In the genomic region with DNA sequence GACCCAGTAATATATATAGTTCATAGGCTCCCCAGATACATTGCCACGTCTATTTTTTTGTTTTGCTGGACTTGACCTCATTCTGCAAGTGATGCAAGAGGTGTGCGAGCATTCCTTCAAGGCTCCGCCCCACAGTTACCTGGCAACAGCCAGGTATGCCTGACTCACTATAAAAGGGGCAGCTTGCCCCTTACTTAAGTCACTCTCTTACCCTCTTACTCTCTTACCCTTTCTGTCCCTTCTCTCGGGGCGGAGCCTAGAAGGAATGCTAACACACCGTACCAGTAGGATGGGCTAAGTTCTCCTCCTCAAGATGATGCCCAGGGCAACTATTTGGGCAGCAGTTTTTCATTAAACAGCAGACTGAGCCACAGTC, we compare ENCODE assay signal across 17 mouse cellular contexts. TPM values are rescaled to one million over a fixed set of nuclear protein-coding genes. Genes with fewer than 3 reads are reported as not detected.
DNase-seq lines count a peak whose midpoint lies in the region; ATAC-seq and TF ChIP-seq lines count a peak whose summit lies in the region.
"Had no signal": no experiment of that assay in that cellular context is flagged by ENCODE, and none has a peak within 500 bp of the region (broad histone marks: within the 10 kb centered on the region; RNA-seq: fewer than 3 reads in every experiment).

No protein-coding gene starts in this region.

- TF ChIP-seq CTCF in intestine, postnatal 0 days (IDR thresholded peaks at IDR 0.05; ENCODE audit: low read depth), result no peak
- no peak for TF ChIP-seq CTCF in lung, adult 2 months (IDR thresholded peaks at IDR 0.05; ENCODE audit: insufficient read depth, low read length)

- DNase-seq in intestine, embryonic 14.5 days (ENCODE audit: low spot score), result no peak
- DNase-seq in lung, adult 2 months, result peak; percentile 16
- peak; percentile 29 for DNase-seq in lung, postnatal 25 days (ENCODE audit: low spot score)
- DNase-seq in cerebellum, adult 8-10 months, result no peak
- DNase-seq: cerebellum, adult 9-11 months; heart, postnatal 10 days; thymus, postnatal 25 days had no signal

- TF ChIP-seq POLR2A in lung, adult 2 months (IDR thresholded peaks at IDR 0.05; ENCODE audit: borderline replicate concordance, extremely low read depth, low read depth, low read length), result no peak

- H3K27me3 ChIP-seq in intestine, embryonic 14.5 days (replicated peaks; ENCODE audit: control insufficient read depth, insufficient read depth, low read length), result no peaks in the 10 kb centered on the region
- no peaks in the 10 kb centered on the region for H3K27me3 ChIP-seq in intestine, postnatal 0 days (replicated peaks; ENCODE audit: control insufficient read depth, insufficient read depth, low read length)
- H3K27me3 ChIP-seq in neural tube, embryonic 14.5 days (ENCODE audit: control insufficient read depth, insufficient read depth, low read length), result no peaks in the 10 kb centered on the region
- 0 out of 2 replicates have a peak, but pooled peaks cover 4% of the 10 kb centered on the region for H3K27me3 ChIP-seq in forebrain, embryonic 13.5 days
- H3K27me3 ChIP-seq: embryonic facial prominence, embryonic 15.5 days; forebrain, embryonic 15.5 days; liver, embryonic 12.5 days; lung, embryonic 15.5 days had no signal

- H3K9ac ChIP-seq in intestine, embryonic 14.5 days (ENCODE audit: low read length), result no peak overlapping the region
- H3K9ac ChIP-seq in intestine, postnatal 0 days (ENCODE audit: low read depth, low read length), result no peak overlapping the region
- H3K9ac ChIP-seq in neural tube, embryonic 14.5 days (replicated peaks; ENCODE audit: low read depth, low read length), result no peak overlapping the region
- H3K9ac ChIP-seq in forebrain, embryonic 13.5 days, result no peak overlapping the region
- H3K9ac ChIP-seq: embryonic facial prominence, embryonic 15.5 days; forebrain, embryonic 15.5 days; heart, embryonic 12.5 days; limb, embryonic 13.5 days; liver, embryonic 12.5 days; lung, embryonic 15.5 days had no signal

- 75% methylated on average over 6 of the region's 6 CpGs for WGBS in intestine, embryonic 14.5 days
- WGBS in intestine, postnatal 0 days, result 52% methylated on average over 6 of the region's 6 CpGs
- WGBS in lung, adult 2 months, result 66% methylated on average over 6 of the region's 6 CpGs
- 82% methylated on average over 6 of the region's 6 CpGs for WGBS in neural tube, embryonic 14.5 days
- 90% methylated on average over 6 of the region's 6 CpGs for WGBS in forebrain, embryonic 13.5 days

- no peaks in the 10 kb centered on the region for H3K9me3 ChIP-seq in intestine, embryonic 14.5 days (ENCODE audit: control insufficient read depth, low read length)
- no peaks in the 10 kb centered on the region for H3K9me3 ChIP-seq in intestine, postnatal 0 days (ENCODE audit: control insufficient read depth)
- no peaks in the 10 kb centered on the region for H3K9me3 ChIP-seq in neural tube, embryonic 14.5 days (ENCODE audit: control insufficient read depth, low read length)
- H3K9me3 ChIP-seq in forebrain, embryonic 13.5 days (replicated peaks), result no peaks in the 10 kb centered on the region
- H3K9me3 ChIP-seq: embryonic facial prominence, embryonic 15.5 days; forebrain, embryonic 15.5 days; heart, embryonic 12.5 days; hindbrain, embryonic 10.5 days; limb, embryonic 13.5 days; lung, embryonic 15.5 days had no signal

- ATAC-seq in intestine, embryonic 14.5 days (replicated peaks; ENCODE audit: low FRiP score, low TSS enrichment, low read depth), result 0 out of 2 replicates have a peak, but pooled peaks have one; percentile 47
- no peak for ATAC-seq in intestine, postnatal 0 days
- ATAC-seq in neural tube, embryonic 14.5 days (ENCODE audit: low read depth), result no peak
- ATAC-seq in forebrain, embryonic 13.5 days, result no peak
- ATAC-seq: forebrain, embryonic 15.5 days; liver, embryonic 12.5 days had no signal

- H3K36me3 ChIP-seq in intestine, embryonic 14.5 days (ENCODE audit: control insufficient read depth, insufficient read depth, low read length), result no peaks in the 10 kb centered on the region
- no peaks in the 10 kb centered on the region for H3K36me3 ChIP-seq in intestine, postnatal 0 days (ENCODE audit: control insufficient read depth, insufficient read depth)
- H3K36me3 ChIP-seq in neural tube, embryonic 14.5 days (ENCODE audit: control insufficient read depth, insufficient read depth, low read length), result no peaks in the 10 kb centered on the region
- H3K36me3 ChIP-seq in forebrain, embryonic 13.5 days (ENCODE audit: poor library complexity, severe bottlenecking), result no peaks in the 10 kb centered on the region
- H3K36me3 ChIP-seq: embryonic facial prominence, embryonic 15.5 days; forebrain, embryonic 15.5 days; heart, embryonic 12.5 days; hindbrain, embryonic 10.5 days; limb, embryonic 13.5 days; liver, embryonic 12.5 days; lung, embryonic 15.5 days had no signal

- no peak overlapping the region for H3K27ac ChIP-seq in intestine, embryonic 14.5 days (ENCODE audit: low read depth)
- no peak overlapping the region for H3K27ac ChIP-seq in intestine, postnatal 0 days (ENCODE audit: low read depth, low read length)
- H3K27ac ChIP-seq in neural tube, embryonic 14.5 days (ENCODE audit: low read depth, low read length), result peak overlapping the region; percentile 62
- no peak overlapping the region for H3K27ac ChIP-seq in forebrain, embryonic 13.5 days
- H3K27ac ChIP-seq: embryonic facial prominence, embryonic 15.5 days; forebrain, embryonic 15.5 days; hindbrain, embryonic 10.5 days; limb, embryonic 13.5 days; liver, embryonic 12.5 days; lung, embryonic 15.5 days had no signal

- H3K4me2 ChIP-seq in intestine, embryonic 14.5 days (ENCODE audit: low read length), result no peak overlapping the region
- H3K4me2 ChIP-seq in intestine, postnatal 0 days (replicated peaks; ENCODE audit: low read depth), result no peak overlapping the region
- H3K4me2 ChIP-seq in neural tube, embryonic 14.5 days (ENCODE audit: low read depth, low read length), result no peak overlapping the region
- no peak overlapping the region for H3K4me2 ChIP-seq in forebrain, embryonic 13.5 days
- H3K4me2 ChIP-seq: embryonic facial prominence, embryonic 15.5 days; forebrain, embryonic 15.5 days; heart, embryonic 12.5 days; liver, embryonic 12.5 days; lung, embryonic 15.5 days had no signal

- no peak overlapping the region for H3K4me3 ChIP-seq in intestine, embryonic 14.5 days (ENCODE audit: low read depth, low read length)
- no peak overlapping the region for H3K4me3 ChIP-seq in intestine, postnatal 0 days (ENCODE audit: low read depth, low read length)
- no peak overlapping the region for H3K4me3 ChIP-seq in lung, adult 2 months (replicated peaks; ENCODE audit: extremely low read depth, low read depth, low read length)
- H3K4me3 ChIP-seq in neural tube, embryonic 14.5 days (ENCODE audit: low read depth, low read length), result no peak overlapping the region
- H3K4me3 ChIP-seq in forebrain, embryonic 13.5 days, result no peak overlapping the region
- H3K4me3 ChIP-seq: embryonic facial prominence, embryonic 15.5 days; forebrain, embryonic 15.5 days; heart, embryonic 12.5 days; hindbrain, embryonic 10.5 days; limb, embryonic 13.5 days; liver, embryonic 12.5 days; lung, embryonic 15.5 days had no signal

- 0 out of 2 replicates have a peak, but pooled peaks cover 6% of the 10 kb centered on the region for H3K4me1 ChIP-seq in intestine, embryonic 14.5 days (replicated peaks; ENCODE audit: control insufficient read depth, insufficient read depth, low read length)
- no peaks in the 10 kb centered on the region for H3K4me1 ChIP-seq in intestine, postnatal 0 days (replicated peaks; ENCODE audit: control insufficient read depth, insufficient read depth, low read length)
- no peaks in the 10 kb centered on the region for H3K4me1 ChIP-seq in lung, adult 2 months (ENCODE audit: control insufficient read depth, insufficient read depth, low read length)
- peaks cover 14% of the 10 kb centered on the region; the same call in 1 of the 2 replicates for H3K4me1 ChIP-seq in neural tube, embryonic 14.5 days (ENCODE audit: control insufficient read depth, insufficient read depth, low read length)
- H3K4me1 ChIP-seq in forebrain, embryonic 13.5 days, result peaks cover 8% of the 10 kb centered on the region; the same call in 1 of the 2 replicates
- H3K4me1 ChIP-seq: liver, embryonic 12.5 days; lung, embryonic 15.5 days had no signal

RNA-seq across cellular contexts. Expression of gene Cdh13, which starts 30.6 kb away (rescaled TPM):
- polyA plus RNA-seq in intestine, embryonic 14.5 days (2014; fragmentation: Nextera tagmentation; extraction: Ambion mirVana), result 18.2 and 18.8 TPM in 2 replicates
- polyA plus RNA-seq in intestine, postnatal 0 days (2015; fragmentation: Nextera tagmentation; extraction: Ambion mirVana), result 4.9 and 5.6 TPM in 2 replicates
- 30.2 and 44.3 TPM in 2 replicates for polyA plus RNA-seq in lung, adult 2 months (2012; rRNA removed)
- 161 and 198 TPM in 2 replicates for polyA plus RNA-seq in neural tube, embryonic 14.5 days (2014; fragmentation: Nextera tagmentation; extraction: Ambion mirVana)
- polyA plus RNA-seq in forebrain, embryonic 13.5 days (2015; fragmentation: Nextera tagmentation; extraction: Ambion mirVana), result 36.1 and 49.5 TPM in 2 replicates

Comparison
In these comparisons a context has a peak if more than half of its experiments do, and no peak if none do; other contexts are left out.
1. DNase-seq: peak in lung, adult 2 months (single experiment) and lung, postnatal 25 days (single experiment); none in intestine, embryonic 14.5 days (single experiment) and cerebellum, adult 8-10 months (single experiment).